Mouse (Mus musculus) heart, postnatal 14 days (tissue): Measurements from ENCODE around the gene Fam76a. TPM values are rescaled to one million over a fixed set of nuclear protein-coding genes. Genes with fewer than 3 reads are reported as not detected.

Experiments
- DNase-seq, 2 experiments: peaks; one replicate each; pipeline ENCODE4 v3.0.0; 2021 to 2022
- intact Hi-C: fragments of 180-260 bp; cut with DNase I; formaldehyde crosslinking; loops from one replicate; pipeline ENCODE4 v1.15.1; 2025
- long read RNA-seq, 2 experiments: library from polyadenylated mRNA; stranded (forward); transcript quantifications; one replicate each; pipeline ENCODE4 v2.0.0; 2021
- total RNA-seq, 2 experiments: library from RNA; stranded (reverse); gene quantifications; 2 replicates each; pipeline ENCODE4 v1.2.3; 2021

Fam76a gene
- total RNA-seq = 10 to 100 TPM; 33.2 to 40.1 TPM
- long read RNA-seq, experiment 1, transcript Fam76a-202 (8 exons, 1,863 nt) = minor isoform, 6 of 53 reads
- long read RNA-seq, experiment 1, transcript Fam76a-201 (9 exons, 3,053 nt) = major isoform, 42 of 53 reads
- long read RNA-seq, experiment 1, partial matches to known transcripts = 0 of 53 reads
- long read RNA-seq, experiment 1, other reads (novel, unspliced or antisense) = 5 of 53 reads
- long read RNA-seq, experiment 2, transcript Fam76a-202 (8 exons, 1,863 nt) = minor isoform, 6 of 44 reads
- long read RNA-seq, experiment 2, transcript Fam76a-201 (9 exons, 3,053 nt) = major isoform, 34 of 44 reads
- long read RNA-seq, experiment 2, partial matches to known transcripts = 3 of 44 reads
- long read RNA-seq, experiment 2, other reads (novel, unspliced or antisense) = 1 of 44 reads

- peak; percentile 100 for DNase-seq
- intact Hi-C loops = loop anchor here (5.0 kb wide), 1 partner anchor 80 kb away; the partner anchor contains the start of gene Ppp1r8
These were observed at the start of gene Fam76a for GRCm38 (mm10) chr4:132922558-132923008. Gene Fam76a (minus strand): TSS chr4:132922558.

- no peak for DNase-seq
- intact Hi-C loops = no loop called here
These were observed 49.7 kb upstream of the Fam76a start for GRCm38 (mm10) chr4:132972101-132972500.

GRCm38 (mm10) chr4:132971601-132972000, 49.2 kb upstream of the Fam76a start:
- no peak for DNase-seq
- intact Hi-C loops = no loop called here

DNA sequence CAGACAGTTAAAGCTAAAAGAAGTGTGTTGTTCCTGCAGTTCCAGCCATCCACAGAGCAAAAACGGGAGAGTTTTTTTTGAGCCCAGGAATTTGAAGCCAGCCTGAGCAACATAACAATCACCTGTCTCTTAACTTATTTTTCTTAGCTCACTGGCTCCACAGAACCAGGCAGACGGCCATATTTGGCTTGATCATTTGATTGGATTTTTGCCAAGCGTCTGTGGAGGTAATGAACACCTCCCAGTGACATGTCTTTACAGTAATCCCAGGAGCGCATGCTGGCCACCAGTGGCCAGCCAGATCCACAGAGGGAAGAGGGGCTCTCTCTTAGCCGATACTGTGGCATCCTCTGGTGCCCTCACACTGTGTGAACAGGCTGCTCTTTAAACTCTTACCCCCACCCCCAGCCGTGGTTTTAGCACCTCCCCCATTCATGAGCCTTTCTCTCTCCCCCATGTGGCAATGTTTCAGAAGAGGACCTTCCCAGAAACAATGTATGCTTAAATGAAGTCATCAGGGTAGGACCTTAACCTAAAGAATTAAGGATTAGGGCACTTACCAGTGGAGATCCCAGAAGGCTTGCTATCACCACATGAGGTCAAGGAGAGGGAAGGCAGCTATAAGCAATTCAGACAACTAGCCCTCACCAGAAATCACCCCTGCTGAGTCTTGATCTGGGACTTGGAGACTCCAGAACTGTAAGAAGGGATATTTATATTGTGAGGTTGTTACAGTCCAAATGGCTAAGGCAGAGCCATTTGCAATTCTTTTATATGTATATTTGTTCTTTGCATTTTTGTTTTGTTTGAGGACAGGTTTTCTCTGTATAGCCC, 46.0 kb upstream of the Fam76a start:
- intact Hi-C loops = no loop called here
- no peak for DNase-seq

DNA sequence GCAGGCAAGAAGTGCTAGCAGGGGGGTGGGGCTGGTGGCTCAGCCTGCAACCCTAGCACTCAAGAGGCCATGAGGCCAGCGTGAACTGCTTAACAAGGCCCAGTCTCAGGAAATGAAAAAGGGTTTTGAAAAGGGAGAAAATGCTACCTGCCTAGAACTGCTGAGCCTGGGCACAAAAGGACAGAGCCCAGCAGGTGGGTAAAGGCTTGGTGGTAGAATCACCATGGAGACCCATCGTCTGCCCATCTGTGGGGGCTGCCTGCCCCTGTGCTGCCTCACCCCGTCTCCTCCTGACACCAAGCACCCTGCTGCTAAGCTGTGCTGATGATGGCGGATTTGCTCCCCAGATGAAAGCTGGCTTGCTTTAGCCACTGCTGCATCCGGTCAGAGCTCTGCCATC, 42.1 kb upstream of the Fam76a start:
- intact Hi-C loops = no loop called here
- no peak for DNase-seq

DNA sequence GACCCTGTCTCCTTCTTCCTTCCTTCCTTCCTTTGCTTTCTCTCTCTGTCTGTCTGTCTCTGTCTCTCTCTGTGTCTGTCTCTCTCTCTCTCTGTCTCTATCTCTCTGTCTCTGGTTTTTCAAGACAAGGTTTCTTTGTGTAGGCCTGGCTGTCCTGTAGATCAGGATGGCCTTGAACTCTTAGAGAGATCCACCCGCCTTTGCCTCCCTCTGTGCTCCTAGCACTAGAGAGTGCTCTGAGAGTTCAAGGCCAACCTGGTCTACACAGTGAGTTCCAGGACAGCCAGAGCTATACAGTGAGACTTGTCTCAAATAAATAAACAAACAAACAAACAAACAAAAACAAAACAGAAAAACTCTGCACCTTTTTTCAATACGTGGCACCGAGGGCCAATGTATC, 41.7 kb upstream of the Fam76a start:
- intact Hi-C loops = no loop called here
- no peak for DNase-seq

GRCm38 (mm10) chr4:132963436-132963835, 41.1 kb upstream of the Fam76a start:
- no peak for DNase-seq
- intact Hi-C loops = no loop called here

DNA sequence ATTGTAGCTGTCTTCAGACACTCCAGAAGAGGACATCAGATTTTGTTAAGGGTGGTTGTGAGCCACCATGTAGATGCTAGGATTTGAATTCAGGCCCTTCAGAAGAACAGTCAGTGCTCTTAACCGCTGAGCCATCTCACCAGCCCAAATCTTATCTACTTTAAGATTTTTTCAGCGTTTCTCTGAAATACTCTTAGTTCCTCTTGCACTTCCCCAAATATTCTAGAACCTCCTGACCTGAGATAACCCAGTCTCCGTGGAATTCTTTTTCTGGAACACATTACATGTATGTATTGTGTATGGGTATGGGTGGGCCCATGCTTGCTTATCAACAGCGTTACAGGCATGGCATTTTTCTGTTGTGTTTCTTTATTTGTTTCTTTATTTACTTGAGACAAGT, 40.3 kb upstream of the Fam76a start:
- DNase-seq = no peak
- intact Hi-C loops = no loop called here

GRCm38 (mm10) chr4:132961866-132962265, 39.5 kb upstream of the Fam76a start:
- no peak for DNase-seq
- intact Hi-C loops = no loop called here

- peak; percentile 77 to 81 for DNase-seq
- intact Hi-C loops = no loop called here
These were observed 38.7 kb upstream of the Fam76a start for GRCm38 (mm10) chr4:132960864-132961639.

DNA sequence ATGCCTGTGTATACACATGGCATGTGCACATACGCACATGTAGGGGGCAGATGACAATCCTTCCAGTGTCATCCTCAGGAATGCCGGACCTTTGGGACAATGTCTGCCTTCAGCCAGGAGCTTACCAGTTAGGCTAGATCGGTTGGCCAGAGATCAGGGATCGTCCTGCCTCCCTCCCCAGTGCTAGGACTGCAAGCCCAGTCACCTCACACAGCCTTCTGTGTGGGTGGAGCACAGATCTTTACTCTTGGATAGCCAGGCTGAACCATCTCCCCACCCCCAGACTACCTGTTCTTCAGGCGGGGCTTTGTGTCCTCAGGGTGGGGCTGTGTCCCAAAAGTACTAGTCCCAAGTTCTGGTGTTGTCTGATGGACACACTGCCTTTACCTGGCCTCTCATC, 38.0 kb upstream of the Fam76a start:
- intact Hi-C loops = no loop called here
- no peak for DNase-seq

GRCm38 (mm10) chr4:132959679-132960045, 37.3 kb upstream of the Fam76a start:
- intact Hi-C loops = no loop called here
- no peak for DNase-seq

DNA sequence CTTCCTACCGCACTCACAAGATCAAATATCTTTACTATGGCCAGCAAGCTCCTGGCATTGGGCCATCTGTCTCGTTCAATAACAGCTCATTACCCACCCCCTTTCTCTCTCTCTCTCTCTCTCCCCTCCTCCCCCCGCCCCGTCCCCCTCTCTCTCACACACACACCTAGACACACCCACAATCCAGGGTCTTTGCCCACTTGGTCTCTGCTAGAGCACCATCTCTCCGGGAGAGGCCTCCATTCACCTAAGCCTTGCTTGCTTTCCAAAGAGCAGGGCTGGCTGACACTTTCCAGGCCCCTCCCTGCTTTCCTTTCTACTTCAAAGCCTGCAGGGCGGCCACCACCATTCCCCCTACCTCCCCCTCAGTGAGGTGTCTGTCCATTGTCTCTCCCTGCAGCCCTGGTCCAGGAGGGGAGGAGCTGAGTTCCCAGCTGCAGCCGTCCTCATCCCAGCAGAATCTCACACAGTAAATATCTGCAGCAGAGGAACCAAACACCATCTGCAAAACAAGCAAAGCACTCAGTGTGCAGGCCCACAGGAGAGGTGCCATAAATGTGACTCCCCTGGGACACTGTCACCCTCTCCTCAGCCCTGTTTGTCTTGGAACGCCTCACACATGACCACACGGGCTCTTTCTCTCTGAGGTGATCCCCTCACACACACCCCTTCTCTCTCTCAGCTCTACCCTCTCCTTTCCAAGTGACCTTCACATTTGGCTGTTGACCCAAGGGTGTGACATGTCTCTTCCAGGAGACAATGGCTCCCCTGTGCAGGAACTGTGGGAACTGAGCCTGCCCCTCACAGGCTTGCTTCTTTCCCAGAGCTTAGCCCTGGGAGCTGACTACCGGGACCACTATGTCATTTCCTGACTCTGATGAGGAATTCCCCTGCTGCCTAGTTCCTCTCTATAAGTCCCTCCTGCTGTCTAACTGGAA, 36.7 kb upstream of the Fam76a start:
- DNase-seq = peak; percentile 61 to 69
- intact Hi-C loops = no loop called here

DNA sequence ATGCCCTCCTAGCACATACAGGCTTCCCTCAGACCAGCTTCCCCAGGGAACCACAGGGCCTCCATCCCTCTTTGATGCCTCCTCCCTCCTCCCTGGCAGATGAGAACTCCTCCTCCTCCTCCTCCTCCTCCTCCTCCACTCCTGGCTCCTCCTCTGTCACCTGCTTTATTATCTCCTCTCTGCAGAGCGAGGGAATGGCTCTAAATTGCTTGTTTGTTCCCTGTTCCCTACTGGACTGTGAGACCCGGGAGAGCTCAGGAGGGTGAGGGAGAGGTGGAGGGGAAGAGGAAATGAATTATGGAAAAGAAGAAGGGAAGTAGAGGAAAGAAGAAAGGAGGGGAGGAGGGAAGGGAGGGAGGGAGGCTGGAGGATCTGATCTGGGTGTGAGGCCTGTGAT, 33.0 kb upstream of the Fam76a start:
- intact Hi-C loops = no loop called here
- DNase-seq = no peak

DNA sequence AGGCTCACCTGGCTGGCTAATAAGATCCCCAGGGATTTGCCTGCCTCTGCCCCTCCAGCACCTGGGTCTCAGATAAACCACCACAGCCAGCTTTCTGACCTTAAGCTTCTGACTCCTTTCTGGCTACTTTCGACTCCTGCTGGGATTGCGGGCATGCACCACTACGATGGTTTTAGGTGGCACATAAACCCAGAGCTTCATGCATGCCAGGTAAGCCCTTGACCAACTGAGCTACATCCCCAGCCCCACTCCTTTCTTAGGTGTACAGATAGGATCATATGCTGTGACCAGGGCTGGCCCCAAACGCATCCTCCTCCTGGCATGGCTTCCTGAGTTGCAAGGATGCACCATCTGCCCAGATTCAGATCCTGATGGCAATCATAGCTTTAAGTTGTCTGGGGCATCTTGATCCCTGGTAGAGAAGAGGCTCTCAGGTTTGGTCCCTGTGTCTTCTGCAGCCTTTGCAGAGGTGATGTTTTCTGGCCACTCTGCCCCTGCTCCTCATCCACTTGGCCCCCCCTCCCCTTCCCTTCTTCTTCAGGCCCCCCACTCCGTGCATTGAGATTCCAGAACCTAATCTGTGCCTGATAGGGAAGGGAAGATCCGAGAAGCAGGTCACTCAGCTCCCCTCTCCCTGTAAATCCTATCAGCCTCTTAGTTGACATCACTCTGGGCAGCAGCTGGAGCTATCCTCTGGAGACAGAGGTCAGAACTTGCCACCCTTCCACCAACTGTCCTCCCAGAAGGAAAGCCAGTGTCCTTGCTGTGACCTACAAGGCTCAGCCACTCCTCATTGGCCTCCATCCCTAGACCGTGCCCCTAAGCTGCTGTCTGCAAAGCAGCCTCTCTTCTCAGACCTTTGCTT, 32.4 kb upstream of the Fam76a start:
- intact Hi-C loops = no loop called here
- no peak for DNase-seq

DNA sequence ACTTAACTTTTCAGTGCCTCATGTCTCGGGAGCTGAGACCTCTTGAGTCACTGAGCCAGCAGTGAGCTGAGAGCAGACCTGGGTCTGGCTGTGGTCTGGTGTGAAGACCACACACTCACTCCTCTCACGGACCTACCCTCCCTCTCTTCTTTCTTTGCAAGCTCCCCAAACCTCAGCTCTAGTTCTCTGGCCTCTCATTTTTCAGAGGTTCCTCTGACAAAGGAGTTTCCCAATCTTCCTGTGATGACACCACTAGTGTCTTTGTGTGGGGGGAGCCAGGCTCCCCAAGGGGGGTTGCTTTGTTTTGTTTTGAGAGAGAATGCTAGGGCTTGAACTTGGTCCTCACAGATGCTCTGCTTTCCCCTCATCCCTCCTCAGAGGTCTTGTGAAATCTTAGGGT, 28.6 kb upstream of the Fam76a start:
- DNase-seq = no peak
- intact Hi-C loops = loop anchor here (2.0 kb wide), 1 partner anchor 42 kb away; no protein-coding TSS in a partner anchor

DNA sequence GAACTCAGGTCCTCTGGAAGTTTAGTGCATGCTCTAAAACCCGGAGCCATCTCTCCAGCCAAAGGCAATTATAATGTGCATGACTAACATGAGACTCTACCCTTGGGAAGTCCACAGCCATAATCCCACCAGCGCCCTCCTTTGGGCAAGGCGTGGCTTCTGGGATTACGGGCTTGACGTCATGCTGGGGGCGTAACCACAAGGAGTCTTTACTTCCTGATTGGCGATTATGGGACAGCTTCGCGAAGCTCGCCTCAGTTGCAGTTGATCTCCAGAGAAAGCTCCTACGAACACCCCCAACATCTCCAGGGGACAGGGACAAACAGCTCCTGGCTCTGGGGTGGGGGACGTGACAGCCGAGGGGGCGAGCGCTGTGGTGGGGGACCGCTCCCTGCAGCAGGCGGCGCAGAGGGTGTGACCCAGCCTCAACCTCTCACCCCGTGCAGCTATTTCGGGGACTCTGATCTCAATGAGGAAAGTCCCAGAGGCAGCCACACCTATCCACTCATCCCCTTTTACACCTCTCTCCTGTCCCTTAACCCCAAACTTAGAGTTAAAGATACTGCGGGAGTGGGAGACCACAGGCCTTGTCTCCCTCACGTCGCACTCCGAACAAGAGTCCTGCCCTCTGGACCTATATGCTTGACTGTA, 27.6 kb upstream of the Fam76a start:
- intact Hi-C loops = loop anchor here (2.0 to 5.0 kb wide), 4 partner anchors 43 to 347 kb away; partner anchors contain the start of genes Cd164l2 and Gpr3

More for the DNA sequence above, 27.6 kb upstream of the Fam76a start:
- DNase-seq = no peak
